Mouse (Mus musculus): ENCODE results near the gene Lypd6b. TPM values are rescaled to one million over a fixed set of nuclear protein-coding genes. Genes with fewer than 3 reads are reported as not detected.

Lypd6b gene
- polyA plus RNA-seq, 1 experiment from 2014 or later: not detected

DNA sequence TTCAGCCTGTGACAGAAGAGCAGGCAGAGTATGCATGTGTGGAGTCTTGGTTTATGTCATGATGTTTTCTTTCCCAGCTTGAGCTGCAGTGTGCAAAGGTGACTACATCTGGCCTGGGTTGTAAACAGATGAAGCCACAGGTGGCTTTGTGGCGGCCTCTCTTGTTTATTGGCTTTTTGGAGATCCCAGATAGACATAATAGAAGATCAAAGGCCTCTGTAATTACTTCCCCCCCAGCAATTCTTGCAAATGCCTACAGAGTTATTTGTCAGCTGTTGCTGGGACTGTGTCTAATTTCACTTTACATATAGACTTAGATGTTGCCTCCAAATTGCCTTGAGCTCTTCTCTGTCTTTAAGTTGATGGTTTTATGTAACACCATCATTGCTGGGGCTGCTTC is 38.1 kb downstream of the Lypd6b start:
- Histone ChIP-seq H3K27ac (replicated peaks) (no peak overlapping the region), H3K27me3 (no peaks in the 10 kb centered on the region), H3K9ac (no peak overlapping the region), H3K4me3 (replicated peaks) (no peak overlapping the region), H3K4me2 (no peak overlapping the region), H3K36me3 (replicated peaks) (no peaks in the 10 kb centered on the region), H3K4me1 (replicated peaks) (no peaks in the 10 kb centered on the region), H3K9me3 (replicated peaks) (no peaks in the 10 kb centered on the region)
- ATAC-seq (ENCODE audit: insufficient read depth): no peak
- WGBS (ENCODE audit: insufficient replicate concordance): 43% methylated on average over 1 of the region's 1 CpGs

DNA sequence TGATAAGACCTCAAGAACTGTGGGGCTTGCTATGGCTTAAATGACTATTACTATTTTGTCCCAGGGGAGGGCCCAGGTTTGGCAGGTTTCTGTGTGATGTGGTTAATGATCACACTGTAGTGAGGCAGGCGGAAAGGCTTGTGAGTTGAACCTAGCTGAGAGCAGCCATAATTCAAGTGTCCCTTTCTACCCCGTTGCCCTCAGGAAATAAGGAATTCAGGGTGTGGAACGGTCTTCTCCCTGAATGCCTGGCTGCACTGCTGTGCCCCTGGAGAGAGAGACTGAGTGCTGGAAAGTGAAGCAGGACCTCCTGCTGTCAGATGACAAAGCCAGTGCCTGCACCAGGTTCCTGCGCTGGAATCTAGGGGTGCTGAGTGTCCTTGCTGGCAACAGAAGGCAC is 40.3 kb downstream of the Lypd6b start:
- Histone ChIP-seq H3K9ac (no peak overlapping the region), H3K4me3 (replicated peaks) (no peak overlapping the region), H3K27me3 (no peaks in the 10 kb centered on the region), H3K4me2 (no peak overlapping the region), H3K4me1 (replicated peaks) (no peaks in the 10 kb centered on the region), H3K9me3 (replicated peaks) (no peaks in the 10 kb centered on the region), H3K27ac (replicated peaks) (no peak overlapping the region), H3K36me3 (replicated peaks) (no peaks in the 10 kb centered on the region)
- 47% methylated on average over 4 of the region's 4 CpGs for WGBS (ENCODE audit: insufficient replicate concordance)
- no peak for ATAC-seq (ENCODE audit: insufficient read depth)

DNA sequence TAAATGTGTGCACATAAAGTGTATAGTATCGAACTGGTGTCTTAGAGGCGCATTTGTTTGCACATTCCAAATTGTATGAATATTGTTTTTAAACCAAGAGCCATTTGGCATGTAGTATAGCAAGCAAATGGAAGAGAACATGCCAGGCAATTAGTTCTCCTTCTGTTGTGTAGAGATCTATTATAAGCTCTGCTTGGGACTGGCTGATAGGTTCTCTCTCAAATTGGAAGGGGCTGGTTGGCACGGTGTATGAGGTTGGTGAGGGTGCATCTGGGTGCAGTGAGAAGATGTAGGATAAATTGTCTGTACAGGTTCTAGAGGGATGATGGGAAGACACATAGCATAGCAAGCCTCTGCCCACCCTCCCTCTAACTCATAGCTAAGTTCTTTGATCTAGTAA is 42.9 kb downstream of the Lypd6b start:
- WGBS (ENCODE audit: insufficient replicate concordance): 78% methylated on average over 3 of the region's 3 CpGs
- no peak for ATAC-seq (ENCODE audit: insufficient read depth)
- H3K4me3 ChIP-seq (replicated peaks): no peak overlapping the region
- H3K9ac ChIP-seq: no peak overlapping the region
- H3K4me2 ChIP-seq: no peak overlapping the region
- H3K36me3 ChIP-seq (replicated peaks): no peaks in the 10 kb centered on the region
- H3K27ac ChIP-seq (replicated peaks): no peak overlapping the region
- no peaks in the 10 kb centered on the region for H3K27me3 ChIP-seq
- H3K4me1 ChIP-seq (replicated peaks): no peaks in the 10 kb centered on the region
- H3K9me3 ChIP-seq (replicated peaks): no peaks in the 10 kb centered on the region

DNA sequence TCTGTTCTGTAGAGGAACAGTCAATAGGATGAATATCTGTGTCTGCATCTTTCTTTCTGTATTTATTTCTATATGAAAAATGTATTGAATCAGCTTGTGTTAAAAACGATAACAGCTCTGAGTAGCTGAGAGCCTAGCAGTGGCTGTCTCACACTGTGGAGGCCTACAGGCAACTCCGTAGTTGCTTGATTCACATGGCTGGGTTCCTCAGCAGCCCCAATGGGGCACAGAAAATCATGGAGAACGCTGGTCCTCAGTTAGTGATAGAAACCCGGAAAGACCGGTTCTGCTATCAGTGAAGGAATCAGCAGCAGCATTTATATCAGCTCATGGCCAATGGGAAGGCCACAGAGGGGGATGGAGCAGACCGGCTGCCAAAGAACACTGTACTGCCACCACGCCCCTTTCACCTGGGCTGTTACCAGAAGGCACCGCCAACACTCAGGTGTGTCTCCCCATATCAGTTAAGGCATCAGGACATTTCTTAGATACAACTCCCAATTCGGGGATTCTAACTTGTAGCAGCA is 44.9 kb downstream of the Lypd6b start:
- Histone ChIP-seq H3K4me2 (no peak overlapping the region), H3K9me3 (replicated peaks) (no peaks in the 10 kb centered on the region), H3K4me1 (replicated peaks) (no peaks in the 10 kb centered on the region), H3K4me3 (replicated peaks) (no peak overlapping the region), H3K27ac (replicated peaks) (no peak overlapping the region), H3K36me3 (replicated peaks) (no peaks in the 10 kb centered on the region), H3K9ac (no peak overlapping the region), H3K27me3 (no peaks in the 10 kb centered on the region)
- 56% methylated on average over 9 of the region's 9 CpGs for WGBS (ENCODE audit: insufficient replicate concordance)
- no peak for ATAC-seq (ENCODE audit: insufficient read depth)

DNA sequence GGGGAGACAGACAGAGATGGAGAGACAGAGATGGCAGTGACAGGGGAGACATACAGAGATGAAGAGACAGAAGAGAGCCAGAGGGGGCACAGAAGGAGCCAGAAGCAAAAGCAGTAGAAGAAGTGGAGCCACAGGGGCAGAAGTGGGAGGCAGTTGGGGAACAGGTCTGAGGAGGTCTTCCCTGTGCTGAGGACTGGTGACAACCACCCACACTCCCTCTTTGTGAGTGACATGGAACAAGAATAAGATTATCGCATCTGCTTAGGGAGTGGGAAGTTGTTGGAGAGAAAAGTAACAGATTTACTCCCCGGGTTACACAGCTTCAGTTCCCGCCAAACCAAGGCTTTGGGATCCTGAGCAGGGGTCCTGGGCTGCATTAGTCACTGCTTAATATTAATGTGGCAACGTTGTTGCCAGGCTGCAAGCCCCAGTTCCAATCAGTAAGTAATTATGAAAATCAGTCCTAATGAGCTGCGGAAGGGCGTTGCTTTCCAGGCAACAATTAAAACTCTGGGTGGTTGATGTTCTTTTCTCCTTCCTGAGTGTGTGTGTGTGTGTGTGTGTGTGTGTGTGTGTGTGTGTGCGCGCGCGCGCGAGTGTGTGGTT is 50.1 kb downstream of the Lypd6b start:
- H3K4me1 ChIP-seq (replicated peaks): no peaks in the 10 kb centered on the region
- H3K9me3 ChIP-seq (replicated peaks): no peaks in the 10 kb centered on the region
- H3K4me2 ChIP-seq: no peak overlapping the region
- WGBS (ENCODE audit: insufficient replicate concordance): 54% methylated on average over 12 of the region's 12 CpGs
- H3K4me3 ChIP-seq (replicated peaks): no peak overlapping the region
- no peak overlapping the region for H3K9ac ChIP-seq
- no peak overlapping the region for H3K27ac ChIP-seq (replicated peaks)
- no peaks in the 10 kb centered on the region for H3K36me3 ChIP-seq (replicated peaks)
- no peak for ATAC-seq (ENCODE audit: insufficient read depth)
- no peaks in the 10 kb centered on the region for H3K27me3 ChIP-seq

DNA sequence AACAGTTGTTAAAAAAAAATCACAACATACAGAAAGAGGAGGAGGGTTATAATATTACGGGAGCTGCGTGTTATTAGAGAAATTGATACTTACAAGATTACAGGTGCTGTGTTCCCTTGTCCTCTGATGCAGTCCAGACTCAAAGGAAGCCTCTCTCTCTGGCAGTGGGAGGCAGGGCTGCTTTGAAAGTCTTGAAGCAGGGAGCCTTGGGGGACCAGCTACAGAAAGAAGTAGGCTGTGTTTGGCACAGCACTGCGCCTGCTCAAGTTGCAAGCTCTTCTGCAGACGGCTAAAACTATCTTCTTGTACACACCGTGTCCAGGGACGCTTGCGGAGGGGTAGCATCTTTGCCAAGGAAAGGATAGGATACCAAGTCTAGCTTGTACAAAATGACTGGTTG is 51.1 kb downstream of the Lypd6b start:
- no peaks in the 10 kb centered on the region for H3K27me3 ChIP-seq
- H3K4me3 ChIP-seq (replicated peaks): no peak overlapping the region
- no peak overlapping the region for H3K27ac ChIP-seq (replicated peaks)
- H3K4me2 ChIP-seq: no peak overlapping the region
- H3K4me1 ChIP-seq (replicated peaks): no peaks in the 10 kb centered on the region
- WGBS (ENCODE audit: insufficient replicate concordance): 80% methylated on average over 7 of the region's 7 CpGs
- no peak for ATAC-seq (ENCODE audit: insufficient read depth)
- H3K36me3 ChIP-seq (replicated peaks): no peaks in the 10 kb centered on the region
- no peaks in the 10 kb centered on the region for H3K9me3 ChIP-seq (replicated peaks)
- H3K9ac ChIP-seq: no peak overlapping the region

DNA sequence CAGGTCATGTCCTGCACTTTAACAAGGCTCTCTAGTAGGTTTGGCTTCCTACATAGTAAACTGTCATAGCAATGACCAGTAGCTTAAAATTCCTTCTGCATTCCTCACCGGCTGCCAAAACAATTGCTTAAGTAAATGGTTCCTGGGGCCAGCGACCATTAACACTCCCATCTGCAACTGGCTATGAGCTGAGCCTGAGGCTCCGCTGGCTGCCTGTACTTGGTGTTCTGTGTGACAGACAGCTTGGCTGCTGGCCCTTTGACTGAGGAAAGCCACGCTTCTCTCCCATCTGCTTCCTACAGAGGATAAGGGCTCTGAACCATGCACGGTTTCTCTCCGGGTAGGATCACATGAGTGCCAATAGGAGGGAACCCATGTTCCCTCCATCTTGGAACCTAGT is 53.1 kb downstream of the Lypd6b start:
- 39% methylated on average over 6 of the region's 6 CpGs for WGBS (ENCODE audit: insufficient replicate concordance)
- Histone ChIP-seq H3K27me3 (no peaks in the 10 kb centered on the region), H3K9me3 (replicated peaks) (no peaks in the 10 kb centered on the region), H3K4me2 (no peak overlapping the region), H3K4me3 (replicated peaks) (no peak overlapping the region), H3K9ac (no peak overlapping the region), H3K36me3 (replicated peaks) (no peaks in the 10 kb centered on the region), H3K27ac (replicated peaks) (no peak overlapping the region), H3K4me1 (replicated peaks) (no peaks in the 10 kb centered on the region)
- ATAC-seq (ENCODE audit: insufficient read depth): no peak

DNA sequence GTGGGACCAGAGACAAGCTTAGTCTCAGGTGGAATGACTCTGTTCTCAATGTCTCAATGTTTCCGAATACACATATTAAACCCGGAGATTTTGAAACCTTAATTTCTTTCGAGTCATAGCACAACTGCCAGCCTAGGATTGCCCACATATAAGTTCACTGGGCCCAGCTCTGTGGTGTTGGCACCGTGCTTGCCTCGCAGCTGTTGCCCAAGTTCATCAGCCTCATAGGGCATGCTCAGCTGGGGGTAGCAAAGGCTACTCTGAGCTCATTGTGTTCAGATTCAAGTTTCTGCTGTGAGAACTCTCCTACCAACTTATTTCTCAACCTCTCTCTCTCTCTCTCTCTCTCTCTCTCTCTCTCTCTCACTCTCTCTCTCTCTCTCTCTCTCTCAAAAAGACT is 53.6 kb downstream of the Lypd6b start:
- no peak overlapping the region for H3K4me2 ChIP-seq
- H3K4me1 ChIP-seq (replicated peaks): no peaks in the 10 kb centered on the region
- H3K9me3 ChIP-seq (replicated peaks): no peaks in the 10 kb centered on the region
- no peak overlapping the region for H3K4me3 ChIP-seq (replicated peaks)
- H3K36me3 ChIP-seq (replicated peaks): no peaks in the 10 kb centered on the region
- ATAC-seq (ENCODE audit: insufficient read depth): no peak
- H3K9ac ChIP-seq: no peak overlapping the region
- no peaks in the 10 kb centered on the region for H3K27me3 ChIP-seq
- 65% methylated on average over 5 of the region's 5 CpGs for WGBS (ENCODE audit: insufficient replicate concordance)
- no peak overlapping the region for H3K27ac ChIP-seq (replicated peaks)

DNA sequence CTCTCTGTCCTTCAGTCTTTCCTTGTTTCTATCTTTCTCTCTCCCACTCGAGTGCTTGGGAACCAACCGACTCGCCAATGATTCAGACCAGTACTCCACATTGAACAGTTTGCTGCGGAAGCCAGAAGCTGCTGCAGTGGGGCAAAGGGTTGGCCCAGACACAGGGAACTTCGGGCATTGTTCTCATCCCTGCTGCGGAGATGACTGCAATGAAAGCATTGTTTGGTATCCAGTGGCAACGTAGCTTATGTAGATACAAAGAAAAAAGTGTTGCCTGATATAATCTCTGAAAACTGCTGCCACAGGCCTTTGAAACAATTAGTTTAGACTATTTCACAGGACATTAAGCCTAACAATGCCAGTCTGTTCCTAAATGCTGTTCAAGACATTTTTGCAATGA is 57.6 kb downstream of the Lypd6b start:
- 62% methylated on average over 7 of the region's 7 CpGs for WGBS (ENCODE audit: insufficient replicate concordance)
- Histone ChIP-seq H3K27ac (replicated peaks) (no peak overlapping the region), H3K4me1 (replicated peaks) (no peaks in the 10 kb centered on the region), H3K27me3 (no peaks in the 10 kb centered on the region), H3K9me3 (replicated peaks) (no peaks in the 10 kb centered on the region), H3K4me3 (replicated peaks) (no peak overlapping the region), H3K9ac (no peak overlapping the region), H3K36me3 (replicated peaks) (no peaks in the 10 kb centered on the region), H3K4me2 (no peak overlapping the region)
- ATAC-seq (ENCODE audit: insufficient read depth): no peak

DNA sequence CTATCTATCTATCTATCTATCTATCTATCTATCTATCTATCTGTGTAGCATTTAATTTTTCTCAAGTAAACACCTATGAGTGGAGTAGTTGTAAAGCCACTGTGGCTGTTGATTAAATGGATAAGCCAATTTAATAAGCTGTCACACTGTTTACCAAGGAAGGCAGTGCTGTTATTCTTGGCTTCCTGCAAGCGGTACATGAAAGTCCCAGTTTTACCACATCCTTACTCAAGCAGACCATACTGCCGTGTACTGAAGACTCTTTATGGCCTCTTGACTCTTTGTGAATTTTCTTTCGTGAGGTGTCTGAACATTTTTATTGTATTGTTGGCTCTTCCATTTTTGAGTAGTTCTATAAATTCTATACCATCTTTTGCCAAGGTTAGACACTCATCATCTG is 58.6 kb downstream of the Lypd6b start:
- Histone ChIP-seq H3K27me3 (no peaks in the 10 kb centered on the region), H3K27ac (replicated peaks) (no peak overlapping the region)

DNA sequence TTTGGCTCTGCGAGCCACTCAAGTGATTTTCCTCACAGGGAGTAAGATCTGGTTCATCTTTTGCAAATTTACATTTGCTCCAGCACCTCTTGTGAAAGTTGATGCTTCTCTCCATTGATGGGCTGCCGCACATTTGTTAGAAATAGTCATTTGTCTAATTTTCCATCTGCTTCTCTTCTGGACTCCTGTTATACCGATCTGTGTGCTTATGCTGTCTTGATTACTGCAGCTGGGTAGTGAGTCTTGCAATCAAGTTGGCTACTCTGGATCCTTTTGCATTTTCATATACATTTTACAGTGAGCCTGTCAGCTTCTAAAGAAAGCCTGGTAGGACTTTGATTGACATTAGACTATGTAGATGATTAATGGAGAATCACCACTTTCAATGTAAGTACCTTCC is 59.4 kb downstream of the Lypd6b start:
- H3K4me3 ChIP-seq (replicated peaks): no peak overlapping the region
- no peak overlapping the region for H3K9ac ChIP-seq
- H3K9me3 ChIP-seq (replicated peaks): no peaks in the 10 kb centered on the region
- no peaks in the 10 kb centered on the region for H3K4me1 ChIP-seq (replicated peaks)
- 67% methylated on average over 3 of the region's 3 CpGs for WGBS (ENCODE audit: insufficient replicate concordance)
- ATAC-seq (ENCODE audit: insufficient read depth): no peak
- no peak overlapping the region for H3K27ac ChIP-seq (replicated peaks)
- H3K4me2 ChIP-seq: no peak overlapping the region
- no peaks in the 10 kb centered on the region for H3K36me3 ChIP-seq (replicated peaks)
- H3K27me3 ChIP-seq: no peaks in the 10 kb centered on the region

More for the DNA sequence above, 58.6 kb downstream of the Lypd6b start:
- Histone ChIP-seq H3K9me3 (replicated peaks) (no peaks in the 10 kb centered on the region), H3K4me1 (replicated peaks) (no peaks in the 10 kb centered on the region), H3K36me3 (replicated peaks) (no peaks in the 10 kb centered on the region), H3K4me2 (no peak overlapping the region), H3K4me3 (replicated peaks) (no peak overlapping the region), H3K9ac (no peak overlapping the region)
- no peak for ATAC-seq (ENCODE audit: insufficient read depth)
- 40% methylated on average over 3 of the region's 3 CpGs for WGBS (ENCODE audit: insufficient replicate concordance)

DNA sequence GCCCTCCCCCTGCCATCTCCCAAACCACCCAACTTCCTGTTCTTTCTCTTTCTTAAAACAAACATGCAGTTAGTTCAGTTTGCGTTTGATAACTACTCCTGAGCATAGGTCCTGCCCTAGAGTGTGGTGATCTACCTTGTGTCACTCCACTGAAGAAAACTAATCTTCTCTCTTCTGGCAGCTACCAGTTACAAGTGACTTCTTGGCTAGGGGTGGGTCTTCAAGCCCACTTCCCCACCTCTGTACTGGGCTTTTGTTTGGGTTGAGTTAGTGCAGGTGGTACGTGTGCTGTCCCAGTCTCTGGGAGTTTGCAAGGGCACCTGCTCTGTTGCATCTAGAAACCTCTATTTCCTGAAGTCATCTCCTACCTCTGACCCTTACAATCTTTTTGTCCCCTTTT is 60.3 kb downstream of the Lypd6b start:
- no peak overlapping the region for H3K4me2 ChIP-seq
- no peak overlapping the region for H3K9ac ChIP-seq
- WGBS (ENCODE audit: insufficient replicate concordance): 21% methylated on average over 2 of the region's 2 CpGs
- ATAC-seq (ENCODE audit: insufficient read depth): no peak
- no peaks in the 10 kb centered on the region for H3K27me3 ChIP-seq
- H3K27ac ChIP-seq (replicated peaks): no peak overlapping the region
- H3K36me3 ChIP-seq (replicated peaks): no peaks in the 10 kb centered on the region
- H3K9me3 ChIP-seq (replicated peaks): no peaks in the 10 kb centered on the region
- H3K4me1 ChIP-seq (replicated peaks): no peaks in the 10 kb centered on the region
- no peak overlapping the region for H3K4me3 ChIP-seq (replicated peaks)
